Mouse (Mus musculus) liver, adult 2 months (tissue): Measurements from ENCODE around the gene Slc5a10. TPM values are rescaled to one million over a fixed set of nuclear protein-coding genes. Genes with fewer than 3 reads are reported as not detected.

Source experiments
- DNase-seq: peaks from one replicate; pipeline ENCODE4 v3.0.0-alpha.2; 2011; ENCODE audit warnings: low read depth, low spot score; ENCODE audit errors: extremely low read depth
- H3K27ac ChIP-seq: fragments of 200-500 bp; replicated peaks from 2 replicates; pipeline ENCODE4 v1.5.1; 2012; ENCODE audit warnings: low read depth, mild to moderate bottlenecking, control low read depth, inconsistent platforms, low read length; ENCODE audit not compliant: insufficient read depth
- H3K27me3 ChIP-seq: fragments of 200-500 bp; 2 replicates; pipeline ENCODE4 v1.6.1; 2012; ENCODE audit warnings: mild to moderate bottlenecking, moderate library complexity, low read length, inconsistent platforms; ENCODE audit not compliant: control insufficient read depth, insufficient read depth
- H3K36me3 ChIP-seq: fragments of 200-500 bp; 2 replicates; pipeline ENCODE4 v1.6.1; 2012; ENCODE audit warnings: low read length, inconsistent platforms; ENCODE audit not compliant: control insufficient read depth, insufficient read depth
- H3K4me1 ChIP-seq: fragments of 200-500 bp; 2 replicates; pipeline ENCODE4 v1.6.1; 2011; ENCODE audit warnings: low read length; ENCODE audit not compliant: control insufficient read depth, insufficient read depth
- H3K4me3 ChIP-seq: fragments of 200-500 bp; 2 replicates; pipeline ENCODE4 v1.5.1; 2011; ENCODE audit warnings: low read depth, mild to moderate bottlenecking, control low read depth, low read length, moderate library complexity; ENCODE audit not compliant: insufficient read depth
- H3K79me2 ChIP-seq: fragments of 200-500 bp; 2 replicates; pipeline ENCODE4 v1.6.1; 2012; ENCODE audit warnings: inconsistent platforms, mild to moderate bottlenecking, low read length, moderate library complexity; ENCODE audit not compliant: control insufficient read depth, insufficient read depth
- H3K9ac ChIP-seq: fragments of 200-500 bp; 2 replicates; pipeline ENCODE4 v1.6.1; 2012; ENCODE audit warnings: low read depth, mild to moderate bottlenecking, control low read depth, inconsistent platforms, low read length
- CTCF ChIP-seq: fragments of 200-500 bp; IDR thresholded peaks from 2 replicates; pipeline ENCODE4 v1.5.1; 2011; ENCODE audit warnings: low read depth, low read length, control low read depth
- POLR2A ChIP-seq: fragments of 200-500 bp; IDR thresholded peaks from 2 replicates; pipeline ENCODE4 v1.6.1; 2011; ENCODE audit warnings: low read length, control low read depth; ENCODE audit not compliant: insufficient read depth; ENCODE audit errors: extremely low read depth
- WGBS: fragments of 180-500 bp; shearing (Covaris S2); methylation state at CpG from one replicate; pipeline ENCODE4 v1.1.7; 2018; 5-methylcytosine and 5-hydroxymethylcytosine counted together
- polyA plus RNA-seq: library from polyadenylated mRNA; depleted of rRNA; stranded (reverse); fragments of >200 nt; gene quantifications from 2 replicates; pipeline ENCODE4 v1.2.3, GENCODE M21; 2012; rRNA removed
- total RNA-seq: library from RNA; depleted of rRNA; stranded (reverse); fragments of >200 nt; gene quantifications from 2 replicates; pipeline ENCODE4 v1.2.3, GENCODE M21; 2014; rRNA removed

Slc5a10 gene
- total and polyA plus RNA-seq, 2 experiments = not detected

- Histone ChIP-seq H3K27me3 (no peaks in the 10 kb centered on the region), H3K27ac (no peak overlapping the region), H3K4me1 (no peaks in the 10 kb centered on the region), H3K79me2 (no peaks in the 10 kb centered on the region), H3K9ac (no peak overlapping the region), H3K4me3 (no peak overlapping the region), H3K36me3 (no peaks in the 10 kb centered on the region)
- DNase-seq = no peak
- 87% methylated on average over 7 of the region's 7 CpGs for WGBS
- no peak for TF ChIP-seq CTCF
- no peak for TF ChIP-seq POLR2A
These were observed 95.5 kb downstream of the Slc5a10 start for GRCm38 (mm10) chr11:61625136-61625535.

Other genes starting within 250 kb of the Slc5a10 start
- 0.28 and 0.81 TPM in 2 replicates for gene Mfap4, start 235.4 kb downstream of the Slc5a10 start, total RNA-seq
- 4.2 and 6.5 TPM in 2 replicates for gene Mfap4, start 235.4 kb downstream of the Slc5a10 start, polyA plus RNA-seq
- gene Mapk7, start 226.4 kb downstream of the Slc5a10 start, total RNA-seq = 1.2 and 1.4 TPM in 2 replicates
- gene Mapk7, start 226.4 kb downstream of the Slc5a10 start, polyA plus RNA-seq = 1.7 and 4.7 TPM in 2 replicates
- 1.1 and 1.7 TPM in 2 replicates for gene B9d1, start 215.7 kb downstream of the Slc5a10 start, total RNA-seq
- gene B9d1, start 215.7 kb downstream of the Slc5a10 start, polyA plus RNA-seq = 1.7 and 2.2 TPM in 2 replicates
- gene Epn2, start 141.1 kb downstream of the Slc5a10 start, total RNA-seq = 5.7 and 6.1 TPM in 2 replicates
- gene Epn2, start 141.1 kb downstream of the Slc5a10 start, polyA plus RNA-seq = 3.2 and 4.5 TPM in 2 replicates
- gene Grap, start 67.6 kb downstream of the Slc5a10 start, total RNA-seq = 3.8 and 5.0 TPM in 2 replicates
- gene Grap, start 67.6 kb downstream of the Slc5a10 start, polyA plus RNA-seq = 2.8 and 3.4 TPM in 2 replicates
- 1.0 and 1.5 TPM in 2 replicates for gene Fam83g, start 36.7 kb downstream of the Slc5a10 start, total RNA-seq
- gene Fam83g, start 36.7 kb downstream of the Slc5a10 start, polyA plus RNA-seq = 1.4 TPM in 2 replicates
- 12.6 and 13.5 TPM in 2 replicates for gene Prpsap2, start 41.3 kb upstream of the Slc5a10 start, total RNA-seq
- gene Prpsap2, start 41.3 kb upstream of the Slc5a10 start, polyA plus RNA-seq = 6.0 and 6.6 TPM in 2 replicates
- 38.4 and 38.8 TPM in 2 replicates for gene Ulk2, start 134.2 kb upstream of the Slc5a10 start, total RNA-seq
- gene Ulk2, start 134.2 kb upstream of the Slc5a10 start, polyA plus RNA-seq = 40.4 and 52.4 TPM in 2 replicates
- gene Akap10, start 209.4 kb upstream of the Slc5a10 start, total RNA-seq = 8.7 and 10.2 TPM in 2 replicates
- 3.8 and 4.6 TPM in 2 replicates for gene Akap10, start 209.4 kb upstream of the Slc5a10 start, polyA plus RNA-seq
- 1.1 and 1.4 TPM in 2 replicates for gene Specc1, start 235.9 kb upstream of the Slc5a10 start, total RNA-seq
- 0.49 and 0.52 TPM in 2 replicates for gene Specc1, start 235.9 kb upstream of the Slc5a10 start, polyA plus RNA-seq